ENCODE assay signal across 12 mouse cellular contexts in genomic region chr7:38251494-38252216, GRCm38 (mm10). TPM values are rescaled to one million over a fixed set of nuclear protein-coding genes. Genes with fewer than 3 reads are reported as not detected.
DNase-seq lines count a peak whose midpoint lies in the region; ATAC-seq and TF ChIP-seq lines count a peak whose summit lies in the region.
"Had no signal": no experiment of that assay in that cellular context is flagged by ENCODE, and none has a peak within 500 bp of the region (broad histone marks: within the 10 kb centered on the region; RNA-seq: fewer than 3 reads in every experiment).

No protein-coding gene starts in this region.

- no peak for TF ChIP-seq EP300 in ES-Bruce4 (IDR thresholded peaks at IDR 0.05; ENCODE audit: insufficient read depth, low read depth, low read length)

- no peak for DNase-seq in forebrain, embryonic 10.5 days (ENCODE audit: extremely low spot score, low spot score)
- DNase-seq in kidney, postnatal 14 days = peak; percentile 28
- peak; percentile 59 for DNase-seq in gastrocnemius, postnatal 10 days
- no peak for DNase-seq in spleen, postnatal 14 days (ENCODE audit: low spot score in 2 of 2)
- DNase-seq in layer of hippocampus, adult 2 months (ENCODE audit: low spot score in 2 of 2) = no peak
- DNase-seq: cerebellum, postnatal 25 days; thymus, adult 2 months had no signal

- no peaks in the 10 kb centered on the region for H3K9me3 ChIP-seq in forebrain, embryonic 15.5 days
- H3K9me3 ChIP-seq in forebrain, embryonic 10.5 days = no peaks in the 10 kb centered on the region
- no peaks in the 10 kb centered on the region for H3K9me3 ChIP-seq in kidney, embryonic 16.5 days (ENCODE audit: low read length)
- H3K9me3 ChIP-seq in ES-Bruce4 (replicated peaks; ENCODE audit: control insufficient read depth, insufficient read depth, low read length, poor library complexity, severe bottlenecking) = no peaks in the 10 kb centered on the region

- WGBS in forebrain, embryonic 15.5 days = 17% methylated on average over 5 of the region's 5 CpGs
- 76% methylated on average over 5 of the region's 5 CpGs for WGBS in forebrain, embryonic 10.5 days
- WGBS in kidney, embryonic 16.5 days = 16% methylated on average over 5 of the region's 5 CpGs

- no peak for TF ChIP-seq POLR2A in ES-Bruce4 (IDR thresholded peaks at IDR 0.05; ENCODE audit: insufficient read depth, low read length)

- H3K27ac ChIP-seq in forebrain, embryonic 15.5 days (replicated peaks) = peak overlapping the region; percentile 51
- H3K27ac ChIP-seq in forebrain, embryonic 10.5 days = no peak overlapping the region
- no peak overlapping the region for H3K27ac ChIP-seq in kidney, embryonic 16.5 days (ENCODE audit: low read length)
- H3K27ac ChIP-seq in ES-Bruce4 (ENCODE audit: insufficient read depth, low read length) = peak overlapping the region; percentile 2; the same call in 1 of the 2 replicates
- no peak overlapping the region for H3K27ac ChIP-seq in layer of hippocampus, adult 2 months
- H3K27ac ChIP-seq: kidney, postnatal 0 days had no signal

- no peak overlapping the region for H3K4me3 ChIP-seq in forebrain, embryonic 15.5 days
- H3K4me3 ChIP-seq in forebrain, embryonic 10.5 days = no peak overlapping the region
- H3K4me3 ChIP-seq in kidney, embryonic 16.5 days (ENCODE audit: low read length) = no peak overlapping the region
- H3K4me3 ChIP-seq in ES-Bruce4 (ENCODE audit: low read depth, low read length) = no peak overlapping the region
- no peak overlapping the region for H3K4me3 ChIP-seq in layer of hippocampus, adult 2 months

- peak; percentile 81 for ATAC-seq in forebrain, embryonic 15.5 days (replicated peaks)
- no peak for ATAC-seq in kidney, embryonic 16.5 days (ENCODE audit: low FRiP score, low TSS enrichment)
- ATAC-seq: activated CD4-positive, CD25-positive, alpha-beta regulatory T cell, adult 4 months had no signal

- H3K4me2 ChIP-seq in forebrain, embryonic 15.5 days (replicated peaks) = no peak overlapping the region
- no peak overlapping the region for H3K4me2 ChIP-seq in kidney, embryonic 16.5 days (replicated peaks; ENCODE audit: low read depth, low read length)

- H3K9ac ChIP-seq in forebrain, embryonic 15.5 days (replicated peaks) = no peak overlapping the region
- no peak overlapping the region for H3K9ac ChIP-seq in kidney, embryonic 16.5 days (replicated peaks; ENCODE audit: low read length)
- no peak overlapping the region for H3K9ac ChIP-seq in ES-Bruce4 (ENCODE audit: low read depth, poor library complexity, severe bottlenecking)

- no peaks in the 10 kb centered on the region for H3K27me3 ChIP-seq in forebrain, embryonic 15.5 days
- no peaks in the 10 kb centered on the region for H3K27me3 ChIP-seq in forebrain, embryonic 10.5 days (ENCODE audit: poor library complexity, severe bottlenecking)
- H3K27me3 ChIP-seq in kidney, embryonic 16.5 days (ENCODE audit: insufficient read depth, low read length) = no peaks in the 10 kb centered on the region
- no peaks in the 10 kb centered on the region for H3K27me3 ChIP-seq in ES-Bruce4 (ENCODE audit: control insufficient read depth, insufficient read depth, low read length, poor library complexity, severe bottlenecking)

- H3K4me1 ChIP-seq in forebrain, embryonic 15.5 days = peaks cover 11% of the 10 kb centered on the region
- H3K4me1 ChIP-seq in forebrain, embryonic 10.5 days = no peaks in the 10 kb centered on the region
- H3K4me1 ChIP-seq in kidney, embryonic 16.5 days (ENCODE audit: insufficient read depth, low read length) = no peaks in the 10 kb centered on the region
- peaks cover 7% of the 10 kb centered on the region for H3K4me1 ChIP-seq in ES-Bruce4 (ENCODE audit: control insufficient read depth, insufficient read depth, low read length)

- TF ChIP-seq CTCF in ES-Bruce4 (IDR thresholded peaks at IDR 0.05; ENCODE audit: low read depth, low read length) = no peak
- no peak for TF ChIP-seq CTCF in layer of hippocampus, adult 2 months (conservative IDR thresholded peaks at IDR 0.05)

- no peaks in the 10 kb centered on the region for H3K36me3 ChIP-seq in forebrain, embryonic 15.5 days
- no peaks in the 10 kb centered on the region for H3K36me3 ChIP-seq in forebrain, embryonic 10.5 days (replicated peaks)
- H3K36me3 ChIP-seq in kidney, embryonic 16.5 days (ENCODE audit: insufficient read depth, low read length) = no peaks in the 10 kb centered on the region
- no peaks in the 10 kb centered on the region for H3K36me3 ChIP-seq in ES-Bruce4 (ENCODE audit: control insufficient read depth, insufficient read depth, low read length, poor library complexity, severe bottlenecking)

RNA-seq across cellular contexts. Expression of gene Pop4, which starts 19.6 kb away (rescaled TPM):
- 90.7 and 94.9 TPM in 2 replicates for polyA plus RNA-seq in forebrain, embryonic 15.5 days (2015; fragmentation: Nextera tagmentation; extraction: Ambion mirVana)
- polyA plus RNA-seq in forebrain, embryonic 10.5 days (2016; fragmentation: Nextera tagmentation; extraction: Ambion mirVana) = 92.0 and 98.3 TPM in 2 replicates
- polyA plus RNA-seq in kidney, embryonic 16.5 days (2015; fragmentation: Nextera tagmentation; extraction: Ambion mirVana) = 63.3 and 64.0 TPM in 2 replicates
- 44.6 and 52.4 TPM in 2 replicates for polyA plus RNA-seq in ES-Bruce4 (2011; ENCODE audit: insufficient read depth, insufficient read length, low read depth, missing spikeins)
- total RNA-seq in gastrocnemius, postnatal 10 days (2021) = 10 to 100 TPM; 15.5 to 15.9 TPM
- 10 to 100 TPM; 19.9 to 24.5 TPM for total RNA-seq in layer of hippocampus, adult 2 months (2021)

RNA-seq across cellular contexts. Expression of gene Plekhf1, which starts 23.8 kb away (rescaled TPM):
- polyA plus RNA-seq in forebrain, embryonic 15.5 days (2015; fragmentation: Nextera tagmentation; extraction: Ambion mirVana) = 0.61 and 0.68 TPM in 2 replicates
- polyA plus RNA-seq in forebrain, embryonic 10.5 days (2016; fragmentation: Nextera tagmentation; extraction: Ambion mirVana) = 2.5 and 2.6 TPM in 2 replicates
- polyA plus RNA-seq in kidney, embryonic 16.5 days (2015; fragmentation: Nextera tagmentation; extraction: Ambion mirVana) = 5.9 and 6.3 TPM in 2 replicates
- polyA plus RNA-seq in ES-Bruce4 (2011; ENCODE audit: insufficient read depth, insufficient read length, low read depth, missing spikeins) = 1.5 and 1.6 TPM in 2 replicates
- total RNA-seq in gastrocnemius, postnatal 10 days (2021) = 1 to 10 TPM; 5.7 to 9.4 TPM
- 1 to 10 TPM; 2.1 to 2.6 TPM for total RNA-seq in layer of hippocampus, adult 2 months (2021)

Comparison
In these comparisons a context has a peak if more than half of its experiments do, and no peak if none do; other contexts are left out.
1. H3K27ac ChIP-seq: peak in forebrain, embryonic 15.5 days (single experiment) and ES-Bruce4 (single experiment); none in forebrain, embryonic 10.5 days (single experiment), kidney, embryonic 16.5 days (single experiment) and layer of hippocampus, adult 2 months (single experiment).
2. DNase-seq: peak in kidney, postnatal 14 days (single experiment) and gastrocnemius, postnatal 10 days (single experiment); none in forebrain, embryonic 10.5 days (single experiment), spleen, postnatal 14 days (0 of 2) and layer of hippocampus, adult 2 months (0 of 2).